Mouse (Mus musculus): ENCODE measurements at regions not wholly inside any gene's neighbourhood (a gene's known extent, or its start where the extent isn't known, plus 50 kb on each side); places are given as distances from the start of the nearest gene placed in this dataset.

DNA sequence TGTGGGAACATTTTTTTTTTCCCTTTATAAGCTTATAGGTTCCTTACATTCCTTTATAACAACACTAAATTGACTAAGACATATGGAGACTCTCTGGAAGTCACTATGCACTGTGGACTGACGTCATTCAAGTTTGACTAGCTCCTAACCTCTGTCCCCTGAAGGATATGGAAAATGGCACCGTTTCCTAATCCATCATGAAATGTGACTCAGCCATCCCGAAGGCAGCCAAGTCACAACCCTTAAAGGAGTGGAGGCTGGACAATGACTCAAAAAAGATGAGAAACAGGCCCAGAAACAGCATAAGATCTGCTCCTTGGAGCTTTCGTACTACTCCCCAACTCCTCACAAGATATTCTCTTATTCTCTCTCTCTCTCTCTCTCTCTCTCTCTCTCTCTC is 253.5 kb downstream of the Hhipl2 start:
- TF ChIP-seq CTCF (IDR thresholded peaks at IDR 0.05; ENCODE audit: control insufficient read depth, insufficient read depth, insufficient read length) (no peak), MYOD1 (IDR thresholded peaks at IDR 0.05; ENCODE audit: control insufficient read depth, insufficient read length, low read depth) (no peak), CEBPB (IDR thresholded peaks at IDR 0.05; ENCODE audit: low read depth) (no peak), USF1 (IDR thresholded peaks at IDR 0.05; ENCODE audit: low read depth) (no peak)
